Mouse (Mus musculus) heart, adult 2 months (tissue): ENCODE measurements around the gene Gak.

Experiments
- CTCF ChIP-seq: fragments of 200-600 bp; IDR thresholded peaks from 2 replicates; pipeline ENCODE4 v1.8.1; 2022; ENCODE audit warnings: antibody characterized with exemption, mild to moderate bottlenecking, moderate library complexity
- EP300 ChIP-seq: fragments of 200-500 bp; IDR thresholded peaks from 2 replicates; pipeline ENCODE4 v1.6.1; 2011; ENCODE audit warnings: low read depth, low read length, control low read depth; ENCODE audit not compliant: insufficient read depth

DNA sequence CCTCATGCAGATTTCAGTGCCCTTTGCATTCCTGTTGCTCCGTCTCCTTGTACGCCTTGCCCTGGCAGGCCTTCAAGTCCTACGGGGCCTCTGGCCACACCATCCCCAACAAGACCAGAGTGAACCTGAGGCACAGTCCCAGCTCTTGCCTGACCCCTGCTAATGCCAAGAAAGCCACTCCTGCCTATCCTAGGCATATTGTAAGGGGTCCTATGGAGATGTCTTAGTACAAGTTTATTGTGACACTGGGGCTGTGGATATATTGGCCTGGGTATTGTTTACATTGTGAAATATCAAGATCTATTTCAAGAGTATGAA lies 16.7 kb upstream of the Gak start:
- TF ChIP-seq CTCF, result no peak
- no peak for TF ChIP-seq EP300
